Mouse (Mus musculus): Measurements from ENCODE around the gene Prickle4. TPM values are rescaled to one million over a fixed set of nuclear protein-coding genes. Genes with fewer than 3 reads are reported as not detected.

The Prickle4 gene
- polyA plus RNA-seq, 2 experiments: 0.23 TPM; not detected in 1

- Histone ChIP-seq H3K36me3 (replicated peaks; ENCODE audit: control insufficient read depth, insufficient read depth, low read depth) (no peaks in the 10 kb centered on the region), H3K4me2 (ENCODE audit: low read depth) (no peak overlapping the region), H3K9me3 (ENCODE audit: control insufficient read depth, low read length) (no peaks in the 10 kb centered on the region), H3K4me1 (replicated peaks; ENCODE audit: control insufficient read depth in 2 of 2, insufficient read depth in 2 of 2, low read length in 1 of 2) (peaks cover 0 to 6% of the 10 kb centered on the region in 2 experiments; a peak in 2 of 4 replicates), H3K27me3 (ENCODE audit: control insufficient read depth, insufficient read depth, low read length) (peaks cover 12% of the 10 kb centered on the region), H3K27ac (no peak overlapping the region), H3K4me3 (ENCODE audit: insufficient read depth in 1 of 2, low read depth in 2 of 2, low read length in 2 of 2) (no peak overlapping the region), H3K9ac (replicated peaks) (no peak overlapping the region)
- 64% methylated on average over 14 of the region's 14 CpGs for WGBS (ENCODE audit: insufficient replicate concordance)
- no peak for TF ChIP-seq EP300 (IDR thresholded peaks at IDR 0.05; ENCODE audit: low read depth)
- TF ChIP-seq CTCF (IDR thresholded peaks at IDR 0.05; ENCODE audit: low read depth): no peak
- ATAC-seq (ENCODE audit: insufficient read depth): no peak
- DNase-seq (ENCODE audit: low read depth in 3 of 3, low spot score in 3 of 3): no peak
These were observed 41.1 kb upstream of the Prickle4 start for GRCm38 (mm10) chr17:47735553-47736100.

GRCm38 (mm10) chr17:47730633-47731575 lies 36.4 kb upstream of the Prickle4 start:
- H3K27me3 ChIP-seq (ENCODE audit: control insufficient read depth, insufficient read depth, low read length): no peaks in the 10 kb centered on the region
- H3K36me3 ChIP-seq (replicated peaks; ENCODE audit: control insufficient read depth, insufficient read depth, low read depth): no peaks in the 10 kb centered on the region
- ATAC-seq (ENCODE audit: insufficient read depth): no peak
- no peak for TF ChIP-seq EP300 (IDR thresholded peaks at IDR 0.05; ENCODE audit: low read depth)
- TF ChIP-seq CTCF (IDR thresholded peaks at IDR 0.05; ENCODE audit: low read depth): peak; percentile 26; the same call in 1 of the 2 replicates
- H3K4me2 ChIP-seq (ENCODE audit: low read depth): no peak overlapping the region
- 58% methylated on average over 24 of the region's 24 CpGs for WGBS (ENCODE audit: insufficient replicate concordance)
- no peak overlapping the region for H3K9ac ChIP-seq (replicated peaks)
- H3K4me3 ChIP-seq (ENCODE audit: insufficient read depth in 1 of 2, low read depth in 2 of 2, low read length in 2 of 2): no peak overlapping the region
- H3K27ac ChIP-seq: no peak overlapping the region
- no peaks in the 10 kb centered on the region for H3K4me1 ChIP-seq (replicated peaks; ENCODE audit: control insufficient read depth in 2 of 2, insufficient read depth in 2 of 2, low read length in 1 of 2)
- no peak for DNase-seq (ENCODE audit: low read depth in 3 of 3, low spot score in 3 of 3)
- H3K9me3 ChIP-seq (ENCODE audit: control insufficient read depth, low read length): no peaks in the 10 kb centered on the region

GRCm38 (mm10) chr17:47726566-47726965 lies 32.0 kb upstream of the Prickle4 start, which contains the start of gene Pgc:
TSS of gene Pgc (plus strand) at chr17:47726842.
- TF ChIP-seq CTCF (IDR thresholded peaks at IDR 0.05; ENCODE audit: low read depth): no peak
- TF ChIP-seq EP300 (IDR thresholded peaks at IDR 0.05; ENCODE audit: low read depth): no peak
- H3K27ac ChIP-seq: no peak within 1 kb of the TSS
- WGBS (ENCODE audit: insufficient replicate concordance): 66% methylated on average over 11 of the region's 11 CpGs
- no peaks in the 10 kb centered on the region for H3K9me3 ChIP-seq (ENCODE audit: control insufficient read depth, low read length)
- no peaks in the 10 kb centered on the region for H3K4me1 ChIP-seq (replicated peaks; ENCODE audit: control insufficient read depth in 2 of 2, insufficient read depth in 2 of 2, low read length in 1 of 2)
- DNase-seq (ENCODE audit: low read depth in 3 of 3, low spot score in 3 of 3) (no peak), ATAC-seq (ENCODE audit: insufficient read depth) (no peak)
- no peaks in the 10 kb centered on the region for H3K36me3 ChIP-seq (replicated peaks; ENCODE audit: control insufficient read depth, insufficient read depth, low read depth)
- no peak within 1 kb of the TSS for H3K9ac ChIP-seq (replicated peaks)
- no peaks in the 10 kb centered on the region for H3K27me3 ChIP-seq (ENCODE audit: control insufficient read depth, insufficient read depth, low read length)
- no peak within 1 kb of the TSS for H3K4me3 ChIP-seq (ENCODE audit: insufficient read depth in 1 of 2, low read depth in 2 of 2, low read length in 2 of 2)
- H3K4me2 ChIP-seq (ENCODE audit: low read depth): no peak within 1 kb of the TSS

- no peaks in the 10 kb centered on the region for H3K27me3 ChIP-seq (ENCODE audit: control insufficient read depth, insufficient read depth, low read length)
- 24% methylated on average over 4 of the region's 4 CpGs for WGBS (ENCODE audit: insufficient replicate concordance)
- ATAC-seq (ENCODE audit: insufficient read depth) (no peak), DNase-seq (ENCODE audit: low read depth in 3 of 3, low spot score in 3 of 3) (no peak)
- no peaks in the 10 kb centered on the region for H3K9me3 ChIP-seq (ENCODE audit: control insufficient read depth, low read length)
- no peaks in the 10 kb centered on the region for H3K36me3 ChIP-seq (replicated peaks; ENCODE audit: control insufficient read depth, insufficient read depth, low read depth)
- H3K27ac ChIP-seq: no peak overlapping the region
- H3K9ac ChIP-seq (replicated peaks): no peak overlapping the region
- TF ChIP-seq EP300 (IDR thresholded peaks at IDR 0.05; ENCODE audit: low read depth): no peak
- no peak for TF ChIP-seq CTCF (IDR thresholded peaks at IDR 0.05; ENCODE audit: low read depth)
- H3K4me2 ChIP-seq (ENCODE audit: low read depth): no peak overlapping the region
- H3K4me1 ChIP-seq (replicated peaks; ENCODE audit: control insufficient read depth in 2 of 2, insufficient read depth in 2 of 2, low read length in 1 of 2): no peaks in the 10 kb centered on the region
- no peak overlapping the region for H3K4me3 ChIP-seq (ENCODE audit: insufficient read depth in 1 of 2, low read depth in 2 of 2, low read length in 2 of 2)
These were observed 26.6 kb upstream of the Prickle4 start for GRCm38 (mm10) chr17:47721183-47721582.

- H3K4me3 ChIP-seq (ENCODE audit: insufficient read depth in 1 of 2, low read depth in 2 of 2, low read length in 2 of 2): no peak overlapping the region
- no peaks in the 10 kb centered on the region for H3K9me3 ChIP-seq (ENCODE audit: control insufficient read depth, low read length)
- no peak for TF ChIP-seq CTCF (IDR thresholded peaks at IDR 0.05; ENCODE audit: low read depth)
- TF ChIP-seq EP300 (IDR thresholded peaks at IDR 0.05; ENCODE audit: low read depth): no peak
- no peak overlapping the region for H3K27ac ChIP-seq
- no peaks in the 10 kb centered on the region for H3K36me3 ChIP-seq (replicated peaks; ENCODE audit: control insufficient read depth, insufficient read depth, low read depth)
- no peak overlapping the region for H3K4me2 ChIP-seq (ENCODE audit: low read depth)
- 0 out of 4 replicates have a peak, but pooled peaks cover 0 to 2% of the 10 kb centered on the region in 2 experiments for H3K4me1 ChIP-seq (replicated peaks; ENCODE audit: control insufficient read depth in 2 of 2, insufficient read depth in 2 of 2, low read length in 1 of 2)
- 13% methylated on average over 3 of the region's 3 CpGs for WGBS (ENCODE audit: insufficient replicate concordance)
- DNase-seq (ENCODE audit: low read depth in 3 of 3, low spot score in 3 of 3) (no peak), ATAC-seq (ENCODE audit: insufficient read depth) (no peak)
- no peaks in the 10 kb centered on the region for H3K27me3 ChIP-seq (ENCODE audit: control insufficient read depth, insufficient read depth, low read length)
- no peak overlapping the region for H3K9ac ChIP-seq (replicated peaks)
These were observed 20.5 kb upstream of the Prickle4 start for GRCm38 (mm10) chr17:47715037-47715436.
